Mouse (Mus musculus) thymus, postnatal 10 days (tissue): ENCODE measurements around the gene Nrp2.

Source experiments
- DNase-seq, 2 experiments: peaks; one replicate each; pipeline ENCODE4 v3.0.0; 2021; ENCODE audit warnings: low spot score in 2 of 2

Nrp2 gene

DNA sequence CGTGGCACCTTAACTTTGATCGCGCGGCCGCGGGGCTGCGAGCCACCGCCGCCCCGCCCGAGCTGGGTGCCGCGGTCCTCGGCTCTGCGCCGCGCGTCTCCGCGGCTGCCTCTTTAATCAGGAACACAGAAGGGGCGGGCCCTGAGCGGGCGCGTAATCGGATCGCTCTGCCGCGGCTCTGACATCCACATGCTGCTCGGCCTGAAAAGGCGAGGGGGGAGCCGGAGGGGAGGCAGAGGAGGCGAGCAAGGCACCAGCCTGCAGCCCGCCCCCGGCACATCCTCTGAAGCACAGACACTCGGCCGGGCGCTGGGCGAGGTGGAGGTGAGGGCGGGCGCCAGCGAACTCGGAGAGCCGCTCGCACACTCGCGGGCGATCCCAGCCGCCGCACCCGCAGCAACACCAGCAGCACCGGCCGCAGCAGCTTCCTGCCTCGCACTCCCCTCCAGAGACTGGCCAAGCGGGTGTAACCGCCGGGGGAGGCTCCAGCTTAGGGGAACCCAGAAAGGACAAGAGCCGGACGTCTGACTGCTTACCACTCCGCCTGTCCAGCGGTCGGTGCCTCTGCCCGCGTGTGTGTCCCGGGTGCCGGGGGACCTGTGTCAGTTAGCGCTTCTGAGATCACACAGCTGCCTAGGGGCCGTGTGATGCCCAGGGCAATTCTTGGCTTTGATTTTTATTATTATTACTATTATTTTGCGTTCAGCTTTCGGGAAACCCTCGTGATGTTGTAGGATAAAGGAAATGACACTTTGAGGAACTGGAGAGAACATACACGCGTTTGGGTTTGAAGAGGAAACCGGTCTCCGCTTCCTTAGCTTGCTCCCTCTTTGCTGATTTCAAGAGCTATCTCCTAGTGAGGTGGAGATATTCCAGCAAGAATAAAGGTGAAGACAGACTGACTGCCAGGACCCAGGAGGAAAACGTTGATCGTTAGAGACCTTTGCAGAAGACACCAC is at the start of gene Nrp2:
Gene Nrp2 (plus strand): TSS at position 128 of the 959 bp plus-strand sequence.
- peak in 1 of 2 experiments; percentile 29 for DNase-seq

DNA sequence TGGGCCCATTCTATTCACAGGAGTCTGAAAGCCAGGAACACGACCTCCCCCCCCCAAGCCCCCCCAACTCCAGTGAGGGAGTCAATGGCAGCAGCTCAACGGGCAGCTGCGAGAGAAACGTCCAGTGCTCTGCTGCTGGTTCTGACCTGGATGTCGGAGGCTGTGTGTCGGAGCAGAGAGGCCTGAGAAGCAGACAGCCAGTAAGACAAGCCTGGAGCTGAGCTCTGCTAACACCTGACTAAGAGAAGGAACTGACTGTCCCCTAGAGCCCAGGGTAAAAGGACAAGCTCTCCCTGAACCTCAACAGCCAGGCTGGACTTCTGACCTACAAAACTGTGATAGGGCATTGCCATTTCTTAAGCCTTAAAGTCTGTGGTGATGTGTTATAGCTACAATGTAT is 48.6 kb upstream of the Nrp2 start:
- no peak for DNase-seq

DNA sequence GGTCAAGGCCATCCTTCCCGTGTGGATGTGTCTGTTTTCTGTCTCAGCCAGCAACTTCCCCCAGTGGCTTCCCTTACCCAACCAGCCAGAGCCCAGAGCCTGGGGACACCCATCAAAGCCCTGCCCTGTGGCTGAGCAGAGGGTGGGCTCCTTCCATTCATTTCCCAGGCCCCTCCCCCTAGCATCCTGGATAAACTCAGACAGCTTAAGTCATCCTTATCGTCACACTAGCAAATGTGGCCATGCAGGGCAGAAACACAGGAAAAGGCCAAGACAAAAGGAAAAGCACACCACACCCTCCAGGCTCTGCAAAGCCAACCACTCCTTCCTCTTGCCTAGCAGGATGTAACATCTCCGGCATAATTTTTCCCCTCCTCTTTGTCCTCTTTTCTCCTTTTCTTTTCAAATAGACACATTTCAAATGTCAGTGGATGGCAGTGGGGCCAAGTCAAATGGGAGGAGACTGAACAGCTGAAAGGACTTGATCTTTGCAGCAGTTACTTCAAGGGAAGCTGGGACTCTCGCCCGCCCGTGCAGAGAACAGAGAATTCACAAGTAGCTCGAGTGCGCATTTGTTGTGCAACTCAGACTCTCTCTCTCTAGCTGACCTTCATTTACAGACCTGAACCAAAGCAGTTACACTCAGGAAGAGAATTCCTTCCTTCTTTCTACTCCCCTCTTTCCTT is 38.0 kb upstream of the Nrp2 start:
- DNase-seq = no peak

DNA sequence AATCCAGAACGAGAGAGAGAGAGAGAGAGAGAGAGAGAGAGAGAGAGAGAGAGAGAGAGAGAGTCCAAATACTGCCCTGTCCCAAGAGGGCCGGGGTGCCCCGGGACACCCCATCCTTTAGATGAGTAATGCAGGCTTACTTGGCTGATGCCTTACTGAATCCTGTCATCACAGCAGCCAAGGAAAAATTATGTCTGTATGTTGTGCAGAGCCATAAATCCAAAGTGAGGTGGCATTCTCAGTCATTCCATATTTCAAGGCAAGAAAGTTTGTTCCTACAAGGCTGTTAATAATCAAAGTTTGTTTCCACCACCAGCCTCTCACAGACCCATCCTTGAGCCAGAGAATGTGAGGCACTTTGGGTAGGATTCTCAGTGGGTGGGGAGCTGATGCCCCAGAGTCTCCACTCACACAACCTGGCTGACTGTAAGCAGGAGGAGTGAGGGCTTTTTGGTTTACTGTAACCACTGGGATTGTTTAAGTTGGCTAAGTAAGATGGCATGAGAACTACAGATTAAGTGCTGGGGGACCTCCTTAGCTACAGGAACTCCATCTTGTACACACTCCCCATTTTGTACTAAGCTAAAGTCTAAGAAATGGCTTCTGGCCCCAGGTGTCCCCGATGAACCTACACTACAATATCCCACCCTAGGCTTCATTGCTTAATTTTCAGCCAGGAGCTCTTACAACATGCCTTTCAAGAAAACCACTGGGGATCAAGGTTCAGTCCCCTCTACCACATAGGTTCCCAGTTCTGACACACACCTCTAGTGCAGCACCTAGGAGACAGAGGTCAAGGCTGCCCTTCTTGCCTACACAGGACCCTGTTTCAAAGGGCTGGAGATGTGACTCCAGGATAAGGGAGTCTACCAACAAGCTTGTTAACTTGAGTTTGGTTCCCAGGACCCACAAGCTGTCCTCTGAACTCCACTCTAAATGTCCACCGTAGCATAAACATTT is 37.0 kb upstream of the Nrp2 start:
- no peak for DNase-seq

DNA sequence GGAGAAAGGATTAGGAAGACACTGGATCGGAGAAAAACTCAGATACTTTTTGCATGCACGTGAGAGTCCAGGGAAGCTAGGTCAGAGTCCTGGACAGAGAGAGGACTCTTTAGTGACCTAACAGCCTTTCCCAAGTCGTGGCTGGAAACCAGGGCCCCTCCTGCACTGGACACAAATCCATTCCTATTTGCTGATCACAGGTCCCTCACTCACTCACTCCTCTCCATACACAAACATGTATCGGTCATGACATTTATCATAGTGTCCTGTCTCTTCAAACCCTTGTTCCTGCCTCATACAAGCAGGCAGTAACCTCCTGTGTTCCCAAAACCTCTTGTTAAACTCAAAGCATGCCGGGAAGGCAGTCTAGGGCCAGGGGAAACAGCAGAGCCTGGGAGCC is 36.3 kb upstream of the Nrp2 start:
- DNase-seq = no peak

DNA sequence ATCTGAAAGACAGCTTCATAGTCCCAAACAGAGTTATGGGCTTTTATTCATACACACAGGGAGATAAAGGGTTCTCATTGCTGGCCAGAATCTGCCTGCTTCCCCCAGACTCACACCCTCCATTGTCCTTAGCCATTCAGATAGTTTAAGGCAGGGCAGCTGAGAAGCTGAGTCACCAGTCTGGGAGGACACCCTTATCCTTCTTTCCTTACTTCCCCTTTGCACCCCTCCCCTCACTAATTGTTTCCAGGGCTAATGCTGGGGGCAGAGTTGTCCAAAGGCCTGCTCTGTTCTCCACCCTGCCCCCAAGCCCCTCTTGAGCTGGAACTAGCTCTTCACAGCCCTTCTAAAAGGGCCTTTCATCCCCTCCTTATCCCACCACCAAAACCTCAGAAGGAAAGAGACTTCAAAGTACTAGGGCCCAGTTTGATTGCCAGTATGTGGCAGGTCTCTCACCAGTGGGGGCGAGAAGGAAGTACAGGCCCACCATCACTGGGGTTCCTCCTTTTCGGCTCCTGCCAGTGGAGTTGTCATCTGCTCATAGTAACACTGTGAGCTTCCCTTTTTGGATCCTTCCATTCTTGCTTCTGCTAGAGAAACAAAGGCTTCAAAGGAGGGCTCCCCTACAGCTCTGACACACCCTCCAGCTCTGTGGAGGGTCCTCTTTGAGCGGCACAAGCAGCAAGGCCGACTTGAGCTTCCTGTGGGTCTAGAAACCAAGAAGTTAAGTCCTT is 24.3 kb upstream of the Nrp2 start:
- no peak for DNase-seq

DNA sequence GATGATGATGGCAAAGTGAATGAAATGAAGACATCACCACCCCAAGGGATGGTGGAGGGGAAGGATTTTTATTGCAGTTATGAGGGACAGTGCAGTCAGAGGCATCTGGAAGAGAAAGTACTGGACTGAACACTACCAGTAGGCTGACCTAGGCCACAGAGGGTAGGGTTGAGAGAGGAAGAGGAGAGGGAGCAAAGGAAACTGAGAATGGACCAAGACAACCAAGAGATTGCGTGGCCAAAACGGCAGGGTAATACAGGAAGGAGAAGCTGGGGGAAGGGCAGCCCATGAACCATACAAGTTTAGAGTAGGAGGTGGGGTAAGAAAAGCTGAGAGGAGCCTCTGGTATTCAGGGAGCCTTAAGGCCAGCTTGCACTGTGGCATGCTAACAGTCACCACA is 23.6 kb upstream of the Nrp2 start:
- no peak for DNase-seq

DNA sequence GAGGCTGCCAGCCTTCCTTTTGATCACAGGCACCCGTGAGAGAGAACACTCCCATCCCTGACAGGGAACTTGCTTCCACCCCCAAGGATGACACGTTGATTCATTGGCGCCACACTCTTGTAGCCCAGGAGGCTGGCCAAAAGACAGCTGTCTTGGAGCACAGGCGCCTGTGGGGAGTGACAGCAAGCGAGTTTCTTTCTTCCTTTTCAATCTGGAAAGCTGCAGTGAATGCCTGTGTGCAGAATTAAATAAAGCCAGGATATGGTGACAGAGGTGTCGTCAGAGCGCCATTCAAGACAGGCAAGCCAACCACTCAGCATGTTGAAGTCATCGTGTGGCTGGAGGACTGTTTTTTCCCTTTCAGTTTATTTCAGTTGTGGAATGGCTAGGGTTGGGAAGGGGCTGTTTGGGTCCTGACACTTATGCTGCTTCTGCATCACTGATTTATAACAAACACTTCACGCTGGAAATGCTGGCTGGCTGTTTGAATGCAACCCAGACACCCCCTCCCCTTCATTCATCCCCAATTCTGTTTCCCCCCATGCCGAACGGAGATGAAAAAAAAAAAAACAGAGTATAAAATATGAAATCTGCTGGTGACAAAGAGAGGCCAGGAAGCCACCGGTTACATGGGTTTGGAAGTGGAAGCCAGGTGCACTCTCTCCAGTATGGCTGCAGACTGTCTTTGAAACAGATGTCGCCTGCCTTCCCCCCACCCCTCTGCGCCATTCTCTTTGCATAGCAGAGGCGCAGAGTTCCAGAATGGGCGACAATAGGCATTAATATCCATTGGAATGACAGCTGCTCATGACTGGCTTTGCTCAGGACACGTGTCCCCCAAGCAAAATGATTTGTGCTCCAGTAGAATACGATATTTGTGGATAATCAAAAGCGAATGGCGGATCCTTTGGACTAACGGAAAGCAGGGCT is 20.4 kb upstream of the Nrp2 start:
- no peak for DNase-seq

DNA sequence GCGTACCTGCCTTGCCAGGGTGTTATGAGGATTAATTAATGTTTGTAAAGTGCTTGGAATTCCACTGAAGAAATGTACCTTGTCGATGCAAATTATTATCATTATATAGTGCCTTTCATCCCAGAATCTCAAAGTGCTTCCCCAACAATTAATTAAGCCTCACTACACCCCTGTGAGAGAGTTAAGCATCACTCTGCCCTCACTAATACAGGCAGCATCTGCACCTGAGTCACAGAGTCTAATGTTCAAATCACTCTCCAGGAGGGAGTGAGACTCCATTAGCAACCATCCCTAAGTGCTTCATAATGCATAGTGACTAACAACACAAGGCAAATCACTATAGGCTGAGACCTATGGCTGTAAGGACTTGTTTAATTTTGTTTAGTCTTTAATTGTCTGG is 19.6 kb upstream of the Nrp2 start:
- DNase-seq = no peak

DNA sequence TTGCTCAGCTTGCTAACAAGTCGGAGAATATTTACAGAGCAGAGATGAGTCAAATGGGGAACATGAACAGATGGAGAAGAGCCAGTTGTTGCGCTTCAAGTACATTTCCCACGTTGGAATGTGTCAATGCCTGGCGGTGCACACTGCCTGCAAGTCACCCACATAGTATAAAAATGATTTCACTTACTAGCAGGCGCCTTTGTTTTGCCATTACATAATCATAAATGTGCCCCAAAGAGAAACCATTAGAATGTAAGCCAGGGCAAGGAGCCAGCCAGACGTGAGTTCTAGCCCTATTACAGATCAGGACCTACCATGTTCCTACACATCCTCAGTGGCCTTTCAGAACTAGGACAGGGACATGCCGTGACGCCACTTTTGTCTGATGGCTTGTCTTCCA is 15.6 kb upstream of the Nrp2 start:
- DNase-seq = no peak

DNA sequence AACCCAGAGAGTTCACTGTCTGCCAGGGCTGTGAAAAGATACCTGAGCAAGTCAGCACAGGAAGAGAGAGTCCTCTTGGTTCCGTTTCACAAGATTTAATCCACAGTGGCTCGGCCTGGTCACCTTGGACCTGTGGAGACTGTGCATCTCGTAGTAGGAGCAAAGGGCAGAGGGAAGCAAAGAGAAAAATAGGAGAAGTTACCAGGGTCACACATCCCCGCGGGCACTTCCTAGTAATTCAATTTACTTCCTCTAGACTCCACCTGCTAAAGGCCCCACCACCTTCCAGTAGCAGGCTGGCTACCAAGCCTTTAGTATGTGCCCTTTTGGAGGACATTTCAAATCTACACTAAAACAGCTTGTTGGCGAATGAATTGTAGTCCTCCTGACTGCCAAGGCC is 11.9 kb upstream of the Nrp2 start:
- DNase-seq = no peak

DNA sequence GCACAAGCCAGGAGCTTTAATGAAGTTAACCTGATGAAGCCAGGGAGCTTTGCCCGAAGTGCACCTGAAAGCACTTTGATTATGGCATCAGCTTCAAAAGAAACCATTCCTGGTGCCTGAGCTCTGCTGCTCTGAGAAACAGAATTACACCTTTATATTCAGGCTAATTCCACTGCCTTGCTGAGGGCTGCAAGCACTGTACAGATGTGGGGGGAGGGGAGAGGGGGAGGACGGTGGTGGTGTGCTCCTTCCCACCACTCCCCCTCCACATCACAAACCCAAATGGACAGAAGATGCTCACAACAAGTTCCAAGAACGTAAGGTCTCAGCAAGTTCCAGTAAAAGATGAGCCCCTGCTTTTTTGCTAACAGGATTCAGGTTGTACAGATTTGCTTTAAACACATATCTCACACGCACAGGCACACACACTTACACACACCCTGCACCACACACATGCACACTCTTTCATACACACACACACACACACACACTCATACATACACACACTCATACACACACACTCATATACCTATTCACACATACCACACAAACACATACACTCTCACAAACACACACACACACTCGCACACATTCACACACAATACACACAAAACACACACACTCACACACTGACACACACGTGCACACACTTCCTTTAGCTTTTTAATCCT is 6.6 kb upstream of the Nrp2 start:
- no peak for DNase-seq

DNA sequence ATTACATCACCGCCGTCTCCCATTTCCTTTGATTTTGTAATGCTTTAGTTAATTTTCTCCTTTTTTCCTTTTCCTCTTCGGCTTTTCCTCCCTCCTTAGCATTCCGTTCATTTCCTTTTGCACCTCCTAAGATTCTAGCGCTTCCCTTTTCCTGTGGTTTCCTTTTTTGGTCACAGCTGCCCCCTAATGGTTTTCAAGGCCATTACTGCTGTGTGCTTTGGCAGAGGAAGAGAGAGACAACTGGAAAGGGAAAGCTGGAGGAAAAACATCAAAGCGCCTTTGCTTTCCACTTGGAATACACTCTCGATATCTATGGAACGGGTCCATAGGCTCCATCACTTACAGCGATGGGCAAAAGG is 6.1 kb upstream of the Nrp2 start:
- DNase-seq = no peak

DNA sequence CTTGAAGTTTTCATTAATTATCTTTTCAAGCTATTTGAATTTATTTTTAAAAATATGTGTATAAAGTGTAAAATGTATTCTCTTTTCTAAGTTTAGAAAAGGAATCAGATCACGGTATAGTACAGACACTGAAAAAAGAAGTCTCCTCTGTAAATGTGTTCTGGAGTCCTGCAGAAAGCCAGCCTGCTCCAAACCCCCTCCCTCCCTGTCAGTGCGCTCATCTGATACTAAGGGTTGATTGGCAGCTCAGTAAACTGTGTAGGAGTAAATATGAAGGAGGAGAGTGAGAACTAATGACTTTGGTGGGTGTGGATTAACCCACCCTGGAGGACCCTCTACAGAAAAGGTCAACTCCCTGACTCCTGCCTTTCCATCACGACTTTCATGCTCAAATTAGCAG is 5.7 kb upstream of the Nrp2 start:
- DNase-seq = no peak

DNA sequence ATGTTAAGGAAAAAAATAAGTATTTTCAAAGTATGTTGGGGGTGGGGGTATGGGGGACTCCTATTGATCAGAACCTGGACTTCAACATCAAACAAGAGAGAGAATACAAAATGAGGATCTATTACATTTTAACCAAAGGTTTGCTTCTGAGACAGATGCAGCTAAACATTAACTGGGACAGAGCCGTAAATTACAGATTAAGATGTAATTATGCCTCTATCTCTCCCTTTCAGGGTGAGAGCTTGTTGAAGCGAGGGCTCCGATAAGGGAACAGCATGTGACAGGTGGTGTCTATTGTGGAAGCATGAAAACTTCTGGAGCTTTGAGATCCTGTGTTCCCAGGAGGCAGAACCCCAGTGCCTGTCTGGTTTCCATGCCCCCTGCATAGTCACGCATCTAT is 3.3 kb upstream of the Nrp2 start:
- DNase-seq = no peak

DNA sequence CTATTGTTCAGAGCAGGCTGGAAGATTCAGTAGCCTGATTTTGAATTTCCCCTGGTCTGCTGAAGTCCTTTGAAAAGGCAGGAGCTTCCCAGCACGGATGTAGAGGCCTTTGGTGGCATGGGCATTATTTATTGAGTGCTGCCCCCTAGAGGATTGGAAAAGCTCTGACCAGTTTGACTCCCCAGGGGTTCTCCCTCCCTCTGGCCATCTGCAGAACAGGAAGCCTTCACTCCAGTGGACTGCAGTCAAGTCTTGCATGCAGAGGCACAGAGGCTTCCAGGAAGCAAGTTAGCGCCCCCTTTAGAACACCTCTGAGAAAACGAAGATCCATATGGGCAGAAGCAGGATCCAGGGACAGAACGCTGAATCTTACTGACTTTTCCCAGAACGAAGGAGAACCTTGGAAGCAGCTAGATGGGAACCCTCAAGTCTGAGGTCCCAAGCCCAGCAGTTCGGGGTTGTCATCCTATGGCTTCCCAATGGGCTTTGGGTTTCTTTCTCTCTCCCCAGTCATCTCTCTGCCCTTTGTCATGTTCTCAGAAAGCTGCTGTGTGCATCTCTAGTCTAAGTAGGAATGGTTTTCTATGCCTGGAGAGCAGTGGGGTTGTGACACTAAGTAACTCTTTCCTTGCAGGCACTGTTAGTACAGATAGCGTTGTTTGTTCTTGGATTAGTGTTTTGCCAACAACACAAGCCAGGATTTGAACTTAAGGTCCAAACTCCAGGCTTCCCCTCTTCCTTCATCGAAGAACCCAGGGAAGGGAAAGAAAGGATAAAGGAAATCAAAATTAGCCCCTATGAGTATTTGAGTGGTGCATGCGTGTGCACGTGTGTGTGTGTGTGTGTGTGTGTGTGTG is 1.8 kb upstream of the Nrp2 start:
- peak in 1 of 2 experiments; percentile 39 for DNase-seq

DNA sequence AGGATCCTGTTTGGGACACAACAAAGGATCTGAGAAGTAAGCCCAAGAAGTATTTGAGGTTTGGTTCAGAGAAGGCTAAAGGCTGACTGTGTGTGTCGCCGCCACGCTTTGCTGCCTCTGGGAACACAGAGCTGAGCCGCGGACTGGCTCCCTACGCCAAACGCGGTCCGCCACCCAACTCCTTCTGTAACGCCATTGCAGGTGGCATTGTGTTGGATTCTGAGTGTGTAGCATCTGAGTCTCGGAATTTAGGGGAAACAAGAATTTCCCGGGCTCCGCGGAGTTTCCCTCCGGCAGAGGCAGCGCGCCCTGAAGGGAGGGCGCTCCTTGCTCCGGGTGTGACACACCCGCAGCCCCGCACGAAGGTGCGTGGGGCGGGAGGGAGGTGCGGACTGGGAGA is 342 bp upstream of the Nrp2 start:
- DNase-seq = no peak

DNA sequence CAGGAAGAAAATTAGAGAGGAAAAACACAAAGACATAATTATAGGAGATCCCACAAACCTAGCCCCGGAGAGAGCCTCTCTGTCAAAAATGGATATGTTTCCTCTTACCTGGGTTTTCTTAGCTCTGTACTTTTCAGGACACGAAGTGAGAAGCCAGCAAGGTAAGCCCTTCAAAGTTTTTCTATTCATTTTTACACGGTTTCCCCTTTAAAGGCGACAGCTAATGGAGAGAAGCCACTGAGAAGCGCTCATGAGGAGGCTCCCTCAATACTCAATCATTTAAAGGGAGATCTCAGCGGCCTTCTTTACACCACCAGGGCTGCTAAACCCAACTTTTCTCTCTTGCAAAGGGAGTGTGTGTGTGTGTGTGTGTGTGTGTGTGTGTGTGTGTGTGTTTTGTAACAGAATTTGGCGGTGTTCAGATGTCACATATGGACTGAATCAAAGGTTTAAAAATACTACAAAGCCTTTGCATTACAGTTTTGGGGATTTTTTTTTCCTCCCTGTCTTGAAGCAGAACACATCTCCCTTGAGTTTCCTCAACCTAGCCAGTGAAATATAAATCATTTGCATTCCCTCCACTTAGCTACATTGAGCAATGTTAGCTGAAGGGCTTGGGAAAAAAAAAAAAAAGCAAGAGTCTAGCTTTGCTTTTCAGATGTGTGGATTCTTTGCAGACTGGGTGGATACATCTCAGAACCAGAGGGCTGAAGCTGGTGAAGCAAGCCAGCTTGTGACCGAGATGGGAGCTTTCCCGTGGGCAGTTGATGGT is 1.2 kb downstream of the Nrp2 start:
- no peak for DNase-seq
